7 mouse cellular contexts compared by ENCODE assay signal in genomic region chr5:121811485-121811931, GRCm38 (mm10). TPM values are rescaled to one million over a fixed set of nuclear protein-coding genes. Genes with fewer than 3 reads are reported as not detected.
DNase-seq lines count a peak whose midpoint lies in the region; ATAC-seq and TF ChIP-seq lines count a peak whose summit lies in the region.

No protein-coding gene starts in this region.

- no peak for TF ChIP-seq CTCF in kidney, adult 2 months (conservative IDR thresholded peaks at IDR 0.05; ENCODE audit: insufficient read depth, insufficient read length, low read depth, low read length)
- TF ChIP-seq CTCF in bone marrow macrophage, adult 2 months (IDR thresholded peaks at IDR 0.05; ENCODE audit: low read depth, low read length) = no peak

- H3K4me1 ChIP-seq in kidney, adult 2 months (ENCODE audit: control insufficient read depth, insufficient read depth, low read length) = peaks cover 7% of the 10 kb centered on the region
- H3K4me1 ChIP-seq in kidney, embryonic 14.5 days (ENCODE audit: control insufficient read depth, insufficient read depth, low read length) = no peaks in the 10 kb centered on the region
- H3K4me1 ChIP-seq in bone marrow macrophage, adult 2 months (ENCODE audit: control insufficient read depth, insufficient read depth, low read length) = peaks cover 36% of the 10 kb centered on the region
- H3K4me1 ChIP-seq in limb, embryonic 12.5 days (replicated peaks) = no peaks in the 10 kb centered on the region

- WGBS in kidney, adult 2 months = 68% methylated on average over 5 of the region's 5 CpGs
- WGBS in kidney, embryonic 14.5 days = 85% methylated on average over 5 of the region's 5 CpGs
- 92% methylated on average over 5 of the region's 5 CpGs for WGBS in limb, embryonic 12.5 days

- TF ChIP-seq POLR2A in kidney, adult 2 months (IDR thresholded peaks at IDR 0.05; ENCODE audit: low read depth, low read length) = no peak
- TF ChIP-seq POLR2A in bone marrow macrophage, adult 2 months (IDR thresholded peaks at IDR 0.05; ENCODE audit: borderline replicate concordance, low read depth, low read length) = 0 out of 2 replicates have a peak, but pooled peaks have one; percentile 22

- H3K27ac ChIP-seq in kidney, adult 2 months (ENCODE audit: insufficient read depth, low read depth, low read length) = no peak overlapping the region
- H3K27ac ChIP-seq in kidney, embryonic 14.5 days (ENCODE audit: low read depth, low read length) = no peak overlapping the region; the same call in 1 of the 2 replicates
- H3K27ac ChIP-seq in bone marrow macrophage, adult 2 months (ENCODE audit: insufficient read depth, low read depth, low read length) = peak overlapping the region; percentile 44
- peak overlapping the region; percentile 53; the same call in 1 of the 2 replicates for H3K27ac ChIP-seq in limb, embryonic 12.5 days

- H3K36me3 ChIP-seq in kidney, adult 2 months (ENCODE audit: control insufficient read depth, insufficient read depth, low read length) = no peaks in the 10 kb centered on the region
- peaks cover 69% of the 10 kb centered on the region for H3K36me3 ChIP-seq in kidney, embryonic 14.5 days (ENCODE audit: control insufficient read depth, insufficient read depth, low read length)
- peaks cover 82% of the 10 kb centered on the region for H3K36me3 ChIP-seq in limb, embryonic 12.5 days

- H3K9me3 ChIP-seq in kidney, embryonic 14.5 days (ENCODE audit: control insufficient read depth, low read length) = no peaks in the 10 kb centered on the region
- H3K9me3 ChIP-seq in limb, embryonic 12.5 days = no peaks in the 10 kb centered on the region

- no peak overlapping the region for H3K4me2 ChIP-seq in kidney, embryonic 14.5 days (replicated peaks; ENCODE audit: low read depth, low read length)
- no peak overlapping the region for H3K4me2 ChIP-seq in limb, embryonic 12.5 days

- peak; percentile 47 for DNase-seq in kidney, adult 2 months
- peak; percentile 29 for DNase-seq in CD4-positive, CD25-positive, alpha-beta regulatory T cell, adult 2 months (ENCODE audit: low read depth, low spot score)
- no peak for DNase-seq in urinary bladder, postnatal 14 days (ENCODE audit: low spot score)
- DNase-seq in left cerebral cortex, adult 18-20 months (ENCODE audit: low spot score in 2 of 2) = no peak

- H3K9ac ChIP-seq in kidney, embryonic 14.5 days (ENCODE audit: low read depth, low read length) = no peak overlapping the region
- H3K9ac ChIP-seq in limb, embryonic 12.5 days (replicated peaks) = no peak overlapping the region

- H3K27me3 ChIP-seq in kidney, adult 2 months (replicated peaks; ENCODE audit: control insufficient read depth, insufficient read depth, low read length) = no peaks in the 10 kb centered on the region
- H3K27me3 ChIP-seq in kidney, embryonic 14.5 days (ENCODE audit: control insufficient read depth, insufficient read depth, low read length) = no peaks in the 10 kb centered on the region
- H3K27me3 ChIP-seq in limb, embryonic 12.5 days = no peaks in the 10 kb centered on the region

- H3K4me3 ChIP-seq in kidney, adult 2 months (ENCODE audit: insufficient read depth, low read depth, low read length) = no peak overlapping the region
- no peak overlapping the region for H3K4me3 ChIP-seq in kidney, embryonic 14.5 days (ENCODE audit: low read length)
- H3K4me3 ChIP-seq in bone marrow macrophage, adult 2 months (ENCODE audit: insufficient read depth, low read length) = no peak overlapping the region
- H3K4me3 ChIP-seq in limb, embryonic 12.5 days (replicated peaks) = no peak overlapping the region

- ATAC-seq in kidney, embryonic 14.5 days (ENCODE audit: low FRiP score, low TSS enrichment) = no peak
- no peak for ATAC-seq in limb, embryonic 12.5 days (ENCODE audit: insufficient number of reproducible peaks, insufficient read depth, low FRiP score, low TSS enrichment, low read depth)

RNA-seq across cellular contexts. Expression of gene Sh2b3, which starts 25.9 kb away (rescaled TPM):
- 19.7 and 20.8 TPM in 2 replicates for polyA plus RNA-seq in kidney, adult 2 months (2012; rRNA removed)
- 18.1 and 22.9 TPM in 2 replicates for polyA plus RNA-seq in kidney, embryonic 14.5 days (2014; fragmentation: Nextera tagmentation; extraction: Ambion mirVana)
- polyA plus RNA-seq in bone marrow macrophage, adult 2 months (2012; ENCODE audit: insufficient read depth, insufficient read length, missing spikeins) = 69.5 and 77.5 TPM in 2 replicates
- 12.7 and 13.1 TPM in 2 replicates for polyA plus RNA-seq in limb, embryonic 12.5 days (2016; fragmentation: Nextera tagmentation; extraction: Ambion mirVana)
- 10 to 100 TPM; 24.3 to 26.4 TPM for total RNA-seq in left cerebral cortex, adult 18-20 months (2021)

RNA-seq across cellular contexts. Expression of gene Pheta1, which starts 37.3 kb away (rescaled TPM):
- polyA plus RNA-seq in kidney, adult 2 months (2012; rRNA removed) = 19.1 and 23.4 TPM in 2 replicates
- polyA plus RNA-seq in kidney, embryonic 14.5 days (2014; fragmentation: Nextera tagmentation; extraction: Ambion mirVana) = 16.1 and 22.6 TPM in 2 replicates
- 6.5 and 6.6 TPM in 2 replicates for polyA plus RNA-seq in bone marrow macrophage, adult 2 months (2012; ENCODE audit: insufficient read depth, insufficient read length, missing spikeins)
- 52.8 and 54.6 TPM in 2 replicates for polyA plus RNA-seq in limb, embryonic 12.5 days (2016; fragmentation: Nextera tagmentation; extraction: Ambion mirVana)
- total RNA-seq in left cerebral cortex, adult 18-20 months (2021) = 10 to 100 TPM in 1 of 2 experiments, 1 to 10 TPM in 1; 9.8 to 10.1 TPM

Comparison
In these comparisons a context has a peak if more than half of its experiments do, and no peak if none do; other contexts are left out.
1. DNase-seq: peak in kidney, adult 2 months (single experiment) and CD4-positive, CD25-positive, alpha-beta regulatory T cell, adult 2 months (single experiment); none in urinary bladder, postnatal 14 days (single experiment) and left cerebral cortex, adult 18-20 months (0 of 2).
2. H3K27ac ChIP-seq: peak in bone marrow macrophage, adult 2 months (single experiment) and limb, embryonic 12.5 days (single experiment); none in kidney, adult 2 months (single experiment) and kidney, embryonic 14.5 days (single experiment).